Comparison of ENCODE assay signal across 19 mouse cellular contexts in genomic region chr6:114266273-114266672, GRCm38 (mm10). TPM values are rescaled to one million over a fixed set of nuclear protein-coding genes. Genes with fewer than 3 reads are reported as not detected.
A peak's percentile ranks its signal among the peaks of the same experiment; 100 is the strongest.
DNase-seq lines count a peak whose midpoint lies in the region; ATAC-seq lines count a peak whose summit lies in the region.
"Had no signal": no experiment of that assay in that cellular context is flagged by ENCODE, and none has a peak within 500 bp of the region (broad histone marks: within the 10 kb centered on the region; RNA-seq: fewer than 3 reads in every experiment).

No protein-coding gene starts in this region.

- DNase-seq in ES-CJ7 (ENCODE audit: low read depth, low spot score) (peak; percentile 71), R1 (ENCODE audit: low read depth, low spot score) (peak; percentile 5), ZHBTc4 (ENCODE audit: low read depth, low spot score) (peak; percentile 84)
- no peak for DNase-seq in cerebellum, adult 9-11 months
- DNase-seq: adrenal gland, adult 2 months; adrenal gland, postnatal 10 days; adrenal gland, postnatal 25 days; cerebellum, adult 11 months; cerebellum, adult 18-20 months; cerebellum, adult 8-10 months; cerebellum, postnatal 10 days; cerebellum, postnatal 25 days; forebrain, postnatal 0 days had no signal

- ATAC-seq in inflammation-experienced regulatory T-cells, adult 6 months = no peak
- ATAC-seq: forebrain, embryonic 13.5 days; forebrain, embryonic 15.5 days; forebrain, postnatal 0 days; Patski had no signal

RNA-seq across cellular contexts. Expression of gene Slc6a1, which starts 16.2 kb away (rescaled TPM):
- under 1 TPM in 1 of 3 experiments, not detected in 2; 0.48 TPM for polyA plus RNA-seq in inflammation-experienced regulatory T-cells, adult 6 months (2017; shearing (Covaris generic))
- polyA plus RNA-seq: adrenal gland, adult 2 months; C2C12; G1E; Patski had no signal
